Mouse (Mus musculus) liver, adult 2 months (tissue): ENCODE measurements around the gene Heg1.

ENCODE experiments used
- CTCF ChIP-seq: fragments of 200-500 bp; IDR thresholded peaks from 2 replicates; pipeline ENCODE4 v1.5.1; 2011; ENCODE audit warnings: low read depth, low read length, control low read depth
- POLR2A ChIP-seq: fragments of 200-500 bp; IDR thresholded peaks from 2 replicates; pipeline ENCODE4 v1.6.1; 2011; ENCODE audit warnings: low read length, control low read depth; ENCODE audit not compliant: insufficient read depth; ENCODE audit errors: extremely low read depth

DNA sequence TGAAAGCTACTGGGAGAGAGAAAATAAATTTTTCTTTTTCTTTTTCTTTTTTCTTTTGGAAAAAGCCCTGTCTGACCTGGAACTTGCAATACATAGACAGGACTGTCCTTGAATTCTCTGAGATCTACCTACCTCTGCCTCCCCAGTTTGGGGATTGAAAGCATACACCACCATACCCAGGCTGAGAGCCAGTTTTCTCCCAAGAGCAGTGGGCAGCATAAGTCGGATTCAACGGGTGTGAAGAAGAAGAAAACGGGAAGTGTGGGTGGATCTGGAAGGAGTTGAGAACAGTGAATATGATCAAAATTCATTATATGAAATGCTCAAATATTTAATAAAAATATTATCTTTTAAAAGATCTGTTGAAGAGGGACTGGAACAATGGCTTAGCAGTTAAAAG lies 28.7 kb upstream of the Heg1 start:
- TF ChIP-seq CTCF (no peak), POLR2A (no peak)
